Mouse (Mus musculus) frontal cortex, postnatal 36 days (tissue): ENCODE results near the gene Ccnd1.
A peak's percentile ranks its signal among the peaks of the same experiment; 100 is the strongest.
"Not testable (repeated sequence)": the region's sequence is repeated elsewhere in the genome, so short reads cannot be mapped to it uniquely, and the experiment has no call there.

Source experiments
- DNase-seq, 2 experiments: peaks; one replicate each; pipeline ENCODE4 v3.0.0; 2022; ENCODE audit warnings: low spot score in 2 of 2

Ccnd1 gene

GRCm38 (mm10) chr7:144908705-144909104 lies 31.0 kb downstream of the Ccnd1 start:
- peak in 1 of 2 experiments; percentile 42 for DNase-seq

- no peak for DNase-seq
Observed at GRCm38 (mm10) chr7:144907793-144908192, 31.9 kb downstream of the Ccnd1 start.

GRCm38 (mm10) chr7:144906708-144907397 lies 32.9 kb downstream of the Ccnd1 start:
- peak; percentile 39 to 73 for DNase-seq

- not testable (repeated sequence) for DNase-seq
Observed at GRCm38 (mm10) chr7:144905514-144905913, 34.2 kb downstream of the Ccnd1 start.

GRCm38 (mm10) chr7:144898506-144898905 lies 41.2 kb downstream of the Ccnd1 start:
- no peak for DNase-seq

- peak in 1 of 2 experiments; percentile 8 for DNase-seq
Observed at GRCm38 (mm10) chr7:144896294-144897218, 43.2 kb downstream of the Ccnd1 start, which contains the start of gene Fgf15. Fgf15 (plus strand) TSS chr7:144896531.

GRCm38 (mm10) chr7:144895305-144896111 lies 44.2 kb downstream of the Ccnd1 start:
- DNase-seq, result peak; percentile 65 to 66

GRCm38 (mm10) chr7:144894706-144895105 lies 45.0 kb downstream of the Ccnd1 start:
- no peak for DNase-seq

- DNase-seq, result peak in 1 of 2 experiments; percentile 35
Observed at GRCm38 (mm10) chr7:144894191-144894590, 45.5 kb downstream of the Ccnd1 start.

- no peak for DNase-seq
Observed at GRCm38 (mm10) chr7:144892322-144892721, 47.4 kb downstream of the Ccnd1 start.

GRCm38 (mm10) chr7:144891863-144892262 lies 47.9 kb downstream of the Ccnd1 start:
- no peak for DNase-seq

GRCm38 (mm10) chr7:144890661-144891060 lies 49.1 kb downstream of the Ccnd1 start:
- not testable (repeated sequence) for DNase-seq

- no peak for DNase-seq
Observed at GRCm38 (mm10) chr7:144888564-144889299, 51.0 kb downstream of the Ccnd1 start.

GRCm38 (mm10) chr7:144887672-144888071 lies 52.1 kb downstream of the Ccnd1 start:
- DNase-seq, result no peak

- no peak for DNase-seq
Observed at GRCm38 (mm10) chr7:144883106-144883505, 56.6 kb downstream of the Ccnd1 start.
